Mouse (Mus musculus) limb, embryonic 11.5 days (tissue): ENCODE results near the gene Eif2b4. TPM values are rescaled to one million over a fixed set of nuclear protein-coding genes. Genes with fewer than 3 reads are reported as not detected.
A peak's percentile ranks its signal among the peaks of the same experiment; 100 is the strongest.

Experiments
- ATAC-seq: fragments of 200-750 bp; cut with Nextera tagmentation; 2 replicates; pipeline ENCODE4 v1.8.0; 2017; ENCODE audit warnings: low read depth; ENCODE audit not compliant: insufficient number of reproducible peaks, low FRiP score, low TSS enrichment
- DNase-seq: peaks from one replicate; pipeline ENCODE4 v3.0.0-alpha.2; 2015; ENCODE audit warnings: low spot score
- H3K27ac ChIP-seq: fragments of 300-500 bp; sonication (generic); replicated peaks from 2 replicates; pipeline ENCODE4 v1.5.1; 2014; ENCODE audit warnings: low read depth, mild to moderate bottlenecking, low read length
- H3K27me3 ChIP-seq: fragments of 300-500 bp; sonication (generic); 2 replicates; pipeline ENCODE4 v1.6.1; 2014; ENCODE audit warnings: mild to moderate bottlenecking, low read length, mixed read lengths; ENCODE audit not compliant: control insufficient read depth, insufficient read depth
- H3K36me3 ChIP-seq: fragments of 300-500 bp; sonication (generic); 2 replicates; pipeline ENCODE4 v1.6.1; 2014; ENCODE audit warnings: mild to moderate bottlenecking, low read length, moderate library complexity, mixed read lengths; ENCODE audit not compliant: control insufficient read depth, insufficient read depth
- H3K4me1 ChIP-seq: fragments of 300-500 bp; sonication (generic); 2 replicates; pipeline ENCODE4 v1.6.1; 2014; ENCODE audit warnings: low read length, mixed read lengths; ENCODE audit not compliant: control insufficient read depth, insufficient read depth
- H3K4me2 ChIP-seq: fragments of 300-500 bp; sonication (generic); 2 replicates; pipeline ENCODE4 v1.6.1; 2014; ENCODE audit warnings: low read depth, mild to moderate bottlenecking, moderate library complexity; ENCODE audit not compliant: severe bottlenecking
- H3K4me3 ChIP-seq: fragments of 300-500 bp; sonication (generic); 2 replicates; pipeline ENCODE4 v1.5.1; 2014; ENCODE audit warnings: low read depth, low read length
- H3K9ac ChIP-seq: fragments of 300-500 bp; sonication (generic); 2 replicates; pipeline ENCODE4 v1.6.1; 2014; ENCODE audit warnings: mild to moderate bottlenecking, low read length
- H3K9me3 ChIP-seq: fragments of 300-500 bp; sonication (generic); 2 replicates; pipeline ENCODE4 v1.6.1; 2016; ENCODE audit warnings: low read length; ENCODE audit not compliant: control insufficient read depth
- WGBS: fragments of 180-500 bp; shearing (Covaris S2); extraction: QIAGEN DNeasy Blood & Tissue Kit; methylation state at CpG from one replicate; pipeline ENCODE4 v1.1.7; 2014; 5-methylcytosine and 5-hydroxymethylcytosine counted together
- polyA plus RNA-seq: library from polyadenylated mRNA; unstranded; fragments of >200 nt; fragmentation: Nextera tagmentation; extraction: Ambion mirVana; gene quantifications from 2 replicates; pipeline ENCODE4 v1.2.1, GENCODE M21; 2014

Gene Eif2b4
- polyA plus RNA-seq, 1 experiment from 2014 or later = 73.0 TPM

DNA sequence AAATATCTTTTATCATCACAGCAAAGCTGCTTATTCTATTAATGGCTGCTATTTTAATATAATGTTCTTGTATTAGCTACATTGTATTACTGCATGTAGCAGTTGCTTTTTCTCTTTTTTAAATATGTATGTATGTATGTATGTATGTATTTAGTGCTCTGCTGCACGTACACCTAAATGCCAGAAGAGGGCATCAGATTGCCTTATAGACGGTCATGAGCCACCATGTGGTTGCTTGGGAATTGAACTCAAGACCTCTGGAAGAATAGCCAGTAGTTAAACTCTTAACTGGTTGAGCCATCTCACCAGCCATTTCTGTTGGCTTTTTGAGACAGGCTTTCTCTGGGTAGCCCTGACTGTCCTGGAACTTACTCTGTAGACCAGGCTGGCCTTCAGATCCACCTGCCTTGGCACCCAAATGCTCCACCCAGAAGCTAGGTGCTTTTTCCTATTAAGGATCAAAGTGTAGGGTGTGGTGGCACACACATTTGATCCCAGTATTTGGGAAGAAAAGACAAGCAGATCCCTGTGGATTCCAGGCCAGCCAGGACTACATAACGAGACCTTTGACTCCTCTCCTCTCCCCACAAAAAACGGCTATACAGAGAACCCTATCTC lies 4.9 kb downstream of the Eif2b4 start:
- Histone ChIP-seq H3K9ac (no peak overlapping the region), H3K9me3 (no peaks in the 10 kb centered on the region), H3K36me3 (peaks cover 20% of the 10 kb centered on the region), H3K4me1 (peaks cover 8% of the 10 kb centered on the region; the same call in 1 of the 2 replicates), H3K4me3 (no peak overlapping the region), H3K27ac (no peak overlapping the region), H3K4me2 (no peak overlapping the region), H3K27me3 (no peaks in the 10 kb centered on the region)
- 80% methylated on average over 4 of the region's 4 CpGs for WGBS
- DNase-seq (no peak), ATAC-seq (no peak)

DNA sequence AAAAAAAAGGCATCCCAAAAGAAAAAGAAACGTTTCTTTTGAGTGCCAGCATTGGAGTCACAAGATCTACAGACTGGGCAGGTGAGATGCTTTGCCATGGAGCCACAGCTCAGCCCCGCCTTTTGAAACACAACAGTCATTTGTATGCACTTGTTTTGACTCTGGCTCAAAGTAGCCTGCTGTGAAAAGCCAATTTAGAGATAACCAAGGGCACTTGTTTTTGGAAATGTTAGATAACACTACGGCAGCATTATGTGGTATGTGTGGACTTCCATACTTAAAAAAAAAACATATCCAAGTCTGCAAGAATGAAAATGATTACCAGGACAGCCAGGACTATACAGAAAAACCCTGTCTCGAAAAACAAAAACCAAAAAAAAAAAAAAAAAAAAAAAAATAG lies 9.6 kb downstream of the Eif2b4 start:
- DNase-seq = no peak
- 62% methylated on average over 4 of the region's 4 CpGs for WGBS
- Histone ChIP-seq H3K4me2 (no peak overlapping the region), H3K9ac (no peak overlapping the region), H3K27ac (no peak overlapping the region), H3K4me3 (no peak overlapping the region), H3K4me1 (no peaks in the 10 kb centered on the region), H3K9me3 (no peaks in the 10 kb centered on the region), H3K36me3 (peaks cover 8% of the 10 kb centered on the region), H3K27me3 (no peaks in the 10 kb centered on the region)
- no peak for ATAC-seq

DNA sequence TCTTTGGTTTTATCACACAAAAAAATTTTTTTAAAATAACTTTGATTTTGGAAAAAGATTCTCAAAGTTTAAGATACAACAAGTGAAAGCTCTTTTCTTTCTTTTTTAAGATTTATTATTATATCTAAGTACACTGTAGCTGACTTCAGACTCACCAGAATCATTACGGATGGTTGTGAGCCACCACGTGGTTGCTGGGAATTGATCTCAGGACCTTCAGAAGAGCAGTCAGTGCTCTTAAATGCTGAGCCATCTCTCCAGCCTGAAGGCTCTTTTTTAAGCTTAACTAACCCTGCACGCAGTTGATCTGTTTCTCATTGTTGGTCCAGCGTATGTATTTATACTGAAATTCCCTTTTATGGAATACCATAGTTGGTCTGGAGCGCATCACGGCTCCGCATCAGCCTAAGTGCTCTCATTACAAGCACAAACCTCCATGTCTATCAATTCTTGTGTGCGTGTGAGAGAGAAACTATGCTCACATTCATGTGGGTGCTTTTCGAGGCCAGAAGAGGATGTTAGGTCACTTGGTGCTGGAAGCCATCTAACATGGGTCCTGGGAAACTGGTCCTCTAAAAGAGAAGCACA lies 12.0 kb downstream of the Eif2b4 start:
- H3K9me3 ChIP-seq = no peaks in the 10 kb centered on the region
- DNase-seq = no peak
- no peak overlapping the region; the same call in 1 of the 2 replicates for H3K4me3 ChIP-seq
- no peaks in the 10 kb centered on the region for H3K4me1 ChIP-seq
- WGBS = 93% methylated on average over 9 of the region's 9 CpGs
- no peak overlapping the region for H3K27ac ChIP-seq
- H3K4me2 ChIP-seq = no peak overlapping the region
- H3K27me3 ChIP-seq = no peaks in the 10 kb centered on the region
- H3K36me3 ChIP-seq = no peaks in the 10 kb centered on the region
- no peak overlapping the region for H3K9ac ChIP-seq
- no peak for ATAC-seq

DNA sequence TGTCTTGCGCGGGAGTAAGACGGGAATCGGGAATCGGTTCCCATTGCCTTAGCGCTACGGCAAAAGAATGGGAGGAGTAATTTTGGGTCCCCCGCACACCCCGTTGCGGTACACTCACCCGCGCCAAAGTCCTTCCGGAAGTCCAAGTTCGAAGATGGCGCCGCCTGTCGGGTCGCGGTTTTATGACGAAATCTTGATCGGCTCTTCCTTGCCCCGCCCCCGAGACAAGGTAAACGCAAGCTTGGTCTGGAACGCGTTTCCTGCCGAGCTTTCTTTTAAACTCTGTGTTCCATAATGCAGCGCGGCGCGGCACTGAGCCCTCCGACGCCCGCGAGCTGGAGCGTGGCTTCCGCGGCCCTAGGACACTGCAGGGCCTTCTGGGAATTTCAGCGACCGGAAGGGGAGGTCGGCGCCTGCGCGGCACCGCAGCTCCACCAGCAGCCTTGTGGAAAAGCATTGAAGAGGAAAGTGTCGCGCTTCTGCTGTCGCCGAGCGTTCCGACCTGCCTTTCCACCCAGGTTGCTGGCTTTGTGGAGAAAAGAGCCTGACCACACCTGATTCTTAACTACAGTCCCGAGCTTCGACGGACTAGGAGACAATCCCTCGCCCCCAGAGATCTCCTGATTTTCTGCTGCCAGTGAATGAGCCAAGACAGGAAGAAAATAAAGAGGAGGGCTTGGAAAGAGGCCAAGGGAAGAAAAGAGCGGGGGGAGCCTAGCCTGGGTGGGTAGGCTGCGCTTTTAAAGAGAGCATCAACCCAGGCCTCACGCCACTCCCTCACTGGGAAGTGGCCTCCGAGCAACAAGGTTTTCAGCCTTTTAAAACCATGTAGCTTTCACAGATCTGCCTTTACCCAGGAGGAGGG lies 13.2 kb downstream of the Eif2b4 start, which contains the start of the genes Gm29609 and Gtf3c2:
Gene Gm29609 (minus strand): TSS at position 146 of the 865 bp plus-strand sequence.
Gene Gtf3c2 (minus strand): TSS at position 379 of the 865 bp plus-strand sequence.
- peak; percentile 95 for DNase-seq
- H3K27ac ChIP-seq = peak within 1 kb of the TSS; percentile 96
- WGBS = under 1% methylated on average over 59 of the region's 59 CpGs
- no peaks in the 10 kb centered on the region for H3K27me3 ChIP-seq
- H3K4me2 ChIP-seq = peak within 1 kb of the TSS; percentile 69
- peak within 1 kb of the TSS; percentile 94 for H3K4me3 ChIP-seq
- H3K4me1 ChIP-seq = no peaks in the 10 kb centered on the region
- ATAC-seq = peak; percentile 94
- H3K9ac ChIP-seq = peak within 1 kb of the TSS; percentile 75
- no peaks in the 10 kb centered on the region for H3K9me3 ChIP-seq
- no peaks in the 10 kb centered on the region for H3K36me3 ChIP-seq

DNA sequence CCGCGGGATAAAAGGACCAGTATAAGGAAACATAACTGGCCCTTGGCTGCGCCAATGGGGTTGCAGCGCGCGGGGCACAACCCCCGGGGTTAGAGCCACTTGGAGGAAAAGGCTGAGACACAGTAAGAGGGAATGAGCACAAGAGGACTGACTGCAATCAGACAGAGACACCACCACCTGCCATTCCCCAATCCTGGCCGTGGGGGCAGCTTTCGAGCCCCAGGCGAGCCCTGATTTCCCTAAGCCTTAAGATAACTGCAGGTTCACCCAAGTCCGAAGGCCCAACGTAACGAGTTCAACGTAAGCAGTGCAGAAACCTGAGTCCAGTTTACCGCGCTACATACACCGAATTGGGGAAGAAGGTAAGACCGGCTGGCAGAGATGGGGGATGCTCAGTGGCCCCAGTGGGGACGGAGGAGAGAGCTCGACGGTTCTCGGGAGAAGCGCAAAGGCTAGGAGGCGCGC lies 13.9 kb downstream of the Eif2b4 start:
- Histone ChIP-seq H3K27ac (peak overlapping the region; percentile 96), H3K4me1 (no peaks in the 10 kb centered on the region), H3K4me2 (peak overlapping the region; percentile 66), H3K36me3 (no peaks in the 10 kb centered on the region; the same call in 1 of the 2 replicates), H3K9ac (peak overlapping the region; percentile 75), H3K9me3 (no peaks in the 10 kb centered on the region), H3K4me3 (peak overlapping the region; percentile 94), H3K27me3 (no peaks in the 10 kb centered on the region)
- DNase-seq (no peak), ATAC-seq (peak; percentile 70; the same call in 1 of the 2 replicates)
- under 1% methylated on average over 25 of the region's 25 CpGs for WGBS

DNA sequence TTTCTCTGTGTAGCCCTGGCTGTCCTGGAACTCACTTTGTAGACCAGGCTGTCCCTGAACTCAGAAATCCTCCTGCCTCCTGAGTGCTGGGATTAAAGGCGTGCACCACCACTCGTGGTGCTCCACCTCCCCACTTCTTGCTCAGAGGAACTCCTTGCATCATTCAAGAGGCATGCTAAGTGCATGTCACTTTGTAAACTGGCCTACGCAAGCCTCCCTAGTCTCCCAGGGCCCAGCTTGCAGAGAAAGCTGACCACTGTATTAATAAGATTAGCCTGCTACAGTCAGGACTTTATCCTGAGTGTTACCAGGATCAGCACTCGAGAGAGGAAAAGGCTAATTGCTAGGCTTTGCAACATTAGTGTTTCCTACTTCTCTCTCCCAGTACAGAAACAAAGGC lies 24.6 kb downstream of the Eif2b4 start:
- Histone ChIP-seq H3K36me3 (peaks cover 32% of the 10 kb centered on the region), H3K9ac (no peak overlapping the region), H3K27me3 (no peaks in the 10 kb centered on the region), H3K9me3 (no peaks in the 10 kb centered on the region), H3K4me2 (no peak overlapping the region), H3K4me3 (no peak overlapping the region), H3K27ac (no peak overlapping the region), H3K4me1 (no peaks in the 10 kb centered on the region)
- DNase-seq (no peak), ATAC-seq (no peak)
- 91% methylated on average over 4 of the region's 4 CpGs for WGBS

DNA sequence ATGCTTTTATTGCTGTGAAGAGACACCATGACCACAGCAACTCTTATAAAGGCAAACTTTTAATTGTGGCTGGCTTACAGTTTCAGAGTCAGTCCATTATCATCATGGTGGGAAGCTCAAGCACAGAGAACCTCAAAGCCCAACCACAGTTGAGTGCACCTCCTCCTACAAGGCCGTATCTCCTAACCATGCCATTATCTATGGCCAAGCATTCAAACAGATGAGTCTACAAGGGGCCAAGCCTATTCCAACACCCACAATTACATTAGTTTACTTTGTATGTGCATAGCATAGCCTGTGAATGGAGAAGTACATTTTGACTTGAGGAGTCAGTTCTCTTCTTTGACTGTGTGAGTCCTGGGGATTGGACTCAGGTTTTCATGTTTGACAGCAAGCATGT lies 28.4 kb downstream of the Eif2b4 start:
- ATAC-seq (no peak), DNase-seq (no peak)
- Histone ChIP-seq H3K4me3 (no peak overlapping the region), H3K4me2 (no peak overlapping the region), H3K9ac (no peak overlapping the region), H3K9me3 (no peaks in the 10 kb centered on the region), H3K4me1 (no peaks in the 10 kb centered on the region), H3K27me3 (no peaks in the 10 kb centered on the region), H3K27ac (no peak overlapping the region), H3K36me3 (peaks cover 26% of the 10 kb centered on the region)
- 88% methylated on average over 1 of the region's 1 CpGs for WGBS

DNA sequence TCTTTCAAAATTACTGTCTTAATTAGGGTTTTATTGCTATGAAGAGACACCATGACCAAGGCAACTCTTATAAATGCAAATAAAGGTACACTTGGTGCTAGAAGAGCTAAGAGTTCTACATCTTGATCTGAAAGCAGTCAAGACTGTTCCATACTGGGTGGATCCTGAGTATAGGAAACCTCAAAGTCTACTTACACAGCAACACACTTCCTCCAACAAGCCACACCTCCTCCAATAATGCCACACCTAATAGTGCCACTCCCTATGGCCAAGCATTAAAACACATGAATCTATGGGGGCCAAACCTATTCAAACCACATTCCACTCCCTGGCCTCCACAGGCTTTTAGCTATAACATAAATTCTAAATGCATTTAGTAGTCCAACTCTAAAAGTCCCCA lies 30.8 kb downstream of the Eif2b4 start:
- Histone ChIP-seq H3K4me1 (no peaks in the 10 kb centered on the region), H3K4me2 (no peak overlapping the region), H3K9me3 (no peaks in the 10 kb centered on the region), H3K36me3 (peaks cover 21% of the 10 kb centered on the region), H3K27ac (no peak overlapping the region), H3K4me3 (no peak overlapping the region), H3K27me3 (no peaks in the 10 kb centered on the region), H3K9ac (no peak overlapping the region)
- DNase-seq = no peak
- ATAC-seq = no peak
